Mouse (Mus musculus): Measurements from ENCODE around the gene Fam196b. TPM values are rescaled to one million over a fixed set of nuclear protein-coding genes. Genes with fewer than 3 reads are reported as not detected.

The Fam196b gene
- polyA plus RNA-seq, 1 experiment from 2014 or later = 0.12 TPM

GRCm38 (mm10) chr11:34300064-34300463 is 14.6 kb upstream of the Fam196b start:
- ATAC-seq (ENCODE audit: low FRiP score, low TSS enrichment) = no peak
- Histone ChIP-seq H3K9ac (ENCODE audit: low read length) (no peak overlapping the region), H3K4me3 (ENCODE audit: low read depth, low read length) (no peak overlapping the region), H3K27me3 (ENCODE audit: control insufficient read depth, insufficient read depth, low read length) (no peaks in the 10 kb centered on the region), H3K27ac (replicated peaks) (no peak overlapping the region), H3K4me1 (replicated peaks; ENCODE audit: control insufficient read depth, insufficient read depth) (no peaks in the 10 kb centered on the region), H3K36me3 (ENCODE audit: control insufficient read depth, insufficient read depth, low read length) (no peaks in the 10 kb centered on the region), H3K4me2 (replicated peaks; ENCODE audit: low read depth) (no peak overlapping the region), H3K9me3 (ENCODE audit: control insufficient read depth, low read length) (no peaks in the 10 kb centered on the region)
- no peak for TF ChIP-seq CTCF (IDR thresholded peaks at IDR 0.05; ENCODE audit: low read depth)
- TF ChIP-seq EP300 (optimal IDR thresholded peaks at IDR 0.05) = no peak
- DNase-seq (ENCODE audit: low spot score) = no peak
- WGBS = 86% methylated on average over 7 of the region's 7 CpGs

GRCm38 (mm10) chr11:34306231-34306630 is 8.4 kb upstream of the Fam196b start:
- Histone ChIP-seq H3K9me3 (ENCODE audit: control insufficient read depth, low read length) (no peaks in the 10 kb centered on the region), H3K4me2 (replicated peaks; ENCODE audit: low read depth) (no peak overlapping the region), H3K36me3 (ENCODE audit: control insufficient read depth, insufficient read depth, low read length) (no peaks in the 10 kb centered on the region), H3K9ac (ENCODE audit: low read length) (no peak overlapping the region), H3K27ac (replicated peaks) (no peak overlapping the region), H3K27me3 (ENCODE audit: control insufficient read depth, insufficient read depth, low read length) (no peaks in the 10 kb centered on the region), H3K4me1 (replicated peaks; ENCODE audit: control insufficient read depth, insufficient read depth) (no peaks in the 10 kb centered on the region), H3K4me3 (ENCODE audit: low read depth, low read length) (no peak overlapping the region)
- TF ChIP-seq EP300 (optimal IDR thresholded peaks at IDR 0.05) = no peak
- no peak for TF ChIP-seq CTCF (IDR thresholded peaks at IDR 0.05; ENCODE audit: low read depth)
- 62% methylated on average over 3 of the region's 3 CpGs for WGBS
- no peak for ATAC-seq (ENCODE audit: low FRiP score, low TSS enrichment)
- DNase-seq (ENCODE audit: low spot score) = no peak

- Histone ChIP-seq H3K36me3 (ENCODE audit: control insufficient read depth, insufficient read depth, low read length) (no peaks in the 10 kb centered on the region), H3K9me3 (ENCODE audit: control insufficient read depth, low read length) (no peaks in the 10 kb centered on the region), H3K4me1 (replicated peaks; ENCODE audit: control insufficient read depth, insufficient read depth) (no peaks in the 10 kb centered on the region), H3K27ac (replicated peaks) (no peak overlapping the region), H3K4me3 (ENCODE audit: low read depth, low read length) (no peak overlapping the region), H3K4me2 (replicated peaks; ENCODE audit: low read depth) (no peak overlapping the region), H3K9ac (ENCODE audit: low read length) (no peak overlapping the region), H3K27me3 (ENCODE audit: control insufficient read depth, insufficient read depth, low read length) (no peaks in the 10 kb centered on the region)
- no peak for DNase-seq (ENCODE audit: low spot score)
- ATAC-seq (ENCODE audit: low FRiP score, low TSS enrichment) = no peak
- TF ChIP-seq CTCF (IDR thresholded peaks at IDR 0.05; ENCODE audit: low read depth) (no peak), EP300 (optimal IDR thresholded peaks at IDR 0.05) (no peak)
- 91% methylated on average over 3 of the region's 3 CpGs for WGBS
Observed at GRCm38 (mm10) chr11:34308731-34309130, 5.9 kb upstream of the Fam196b start.

- ATAC-seq (ENCODE audit: low FRiP score, low TSS enrichment) = no peak
- no peak for DNase-seq (ENCODE audit: low spot score)
- H3K27ac ChIP-seq (replicated peaks) = no peak overlapping the region
- WGBS = 46% methylated on average over 2 of the region's 2 CpGs
- no peaks in the 10 kb centered on the region for H3K9me3 ChIP-seq (ENCODE audit: control insufficient read depth, low read length)
- H3K4me3 ChIP-seq (ENCODE audit: low read depth, low read length) = no peak overlapping the region
- no peaks in the 10 kb centered on the region for H3K4me1 ChIP-seq (replicated peaks; ENCODE audit: control insufficient read depth, insufficient read depth)
- TF ChIP-seq CTCF (IDR thresholded peaks at IDR 0.05; ENCODE audit: low read depth) = no peak
- H3K9ac ChIP-seq (ENCODE audit: low read length) = no peak overlapping the region
- H3K27me3 ChIP-seq (ENCODE audit: control insufficient read depth, insufficient read depth, low read length) = no peaks in the 10 kb centered on the region
- no peaks in the 10 kb centered on the region for H3K36me3 ChIP-seq (ENCODE audit: control insufficient read depth, insufficient read depth, low read length)
- H3K4me2 ChIP-seq (replicated peaks; ENCODE audit: low read depth) = no peak overlapping the region
Observed at GRCm38 (mm10) chr11:34309360-34309759, 5.3 kb upstream of the Fam196b start.

GRCm38 (mm10) chr11:34311717-34312116 is 2.9 kb upstream of the Fam196b start:
- ATAC-seq (ENCODE audit: low FRiP score, low TSS enrichment) = no peak
- 48% methylated on average over 5 of the region's 5 CpGs for WGBS
- Histone ChIP-seq H3K27me3 (ENCODE audit: control insufficient read depth, insufficient read depth, low read length) (no peaks in the 10 kb centered on the region), H3K27ac (replicated peaks) (no peak overlapping the region), H3K4me3 (ENCODE audit: low read depth, low read length) (no peak overlapping the region), H3K4me2 (replicated peaks; ENCODE audit: low read depth) (no peak overlapping the region), H3K9me3 (ENCODE audit: control insufficient read depth, low read length) (no peaks in the 10 kb centered on the region), H3K9ac (ENCODE audit: low read length) (no peak overlapping the region), H3K36me3 (ENCODE audit: control insufficient read depth, insufficient read depth, low read length) (no peaks in the 10 kb centered on the region), H3K4me1 (replicated peaks; ENCODE audit: control insufficient read depth, insufficient read depth) (no peaks in the 10 kb centered on the region)
- TF ChIP-seq CTCF (IDR thresholded peaks at IDR 0.05; ENCODE audit: low read depth) = no peak
- TF ChIP-seq EP300 (optimal IDR thresholded peaks at IDR 0.05) = no peak
- DNase-seq (ENCODE audit: low spot score) = no peak

- no peak overlapping the region for H3K4me3 ChIP-seq (ENCODE audit: low read depth, low read length)
- no peak overlapping the region for H3K9ac ChIP-seq (ENCODE audit: low read length)
- no peak for TF ChIP-seq EP300 (optimal IDR thresholded peaks at IDR 0.05)
- TF ChIP-seq CTCF (IDR thresholded peaks at IDR 0.05; ENCODE audit: low read depth) = no peak
- DNase-seq (ENCODE audit: low spot score) (no peak), ATAC-seq (ENCODE audit: low FRiP score, low TSS enrichment) (no peak)
- H3K27me3 ChIP-seq (ENCODE audit: control insufficient read depth, insufficient read depth, low read length) = no peaks in the 10 kb centered on the region
- no peaks in the 10 kb centered on the region for H3K9me3 ChIP-seq (ENCODE audit: control insufficient read depth, low read length)
- H3K4me2 ChIP-seq (replicated peaks; ENCODE audit: low read depth) = no peak overlapping the region
- H3K27ac ChIP-seq (replicated peaks) = no peak overlapping the region
- H3K4me1 ChIP-seq (replicated peaks; ENCODE audit: control insufficient read depth, insufficient read depth) = no peaks in the 10 kb centered on the region
- WGBS = 62% methylated on average over 7 of the region's 7 CpGs
- no peaks in the 10 kb centered on the region for H3K36me3 ChIP-seq (ENCODE audit: control insufficient read depth, insufficient read depth, low read length)
Observed at GRCm38 (mm10) chr11:34312208-34312607, 2.4 kb upstream of the Fam196b start.
